Mouse (Mus musculus): ENCODE measurements around the gene Cfb. TPM values are rescaled to one million over a fixed set of nuclear protein-coding genes. Genes with fewer than 3 reads are reported as not detected.
A peak's percentile ranks its signal among the peaks of the same experiment; 100 is the strongest.
"Not testable (repeated sequence)": the region's sequence is repeated elsewhere in the genome, so short reads cannot be mapped to it uniquely, and the experiment has no call there.

Cfb gene
- 1,474 and 1,577 TPM in 2 replicates for total RNA-seq (2014; rRNA removed)
- 709 and 764 TPM in 2 replicates for polyA plus RNA-seq (2012; rRNA removed)

DNA sequence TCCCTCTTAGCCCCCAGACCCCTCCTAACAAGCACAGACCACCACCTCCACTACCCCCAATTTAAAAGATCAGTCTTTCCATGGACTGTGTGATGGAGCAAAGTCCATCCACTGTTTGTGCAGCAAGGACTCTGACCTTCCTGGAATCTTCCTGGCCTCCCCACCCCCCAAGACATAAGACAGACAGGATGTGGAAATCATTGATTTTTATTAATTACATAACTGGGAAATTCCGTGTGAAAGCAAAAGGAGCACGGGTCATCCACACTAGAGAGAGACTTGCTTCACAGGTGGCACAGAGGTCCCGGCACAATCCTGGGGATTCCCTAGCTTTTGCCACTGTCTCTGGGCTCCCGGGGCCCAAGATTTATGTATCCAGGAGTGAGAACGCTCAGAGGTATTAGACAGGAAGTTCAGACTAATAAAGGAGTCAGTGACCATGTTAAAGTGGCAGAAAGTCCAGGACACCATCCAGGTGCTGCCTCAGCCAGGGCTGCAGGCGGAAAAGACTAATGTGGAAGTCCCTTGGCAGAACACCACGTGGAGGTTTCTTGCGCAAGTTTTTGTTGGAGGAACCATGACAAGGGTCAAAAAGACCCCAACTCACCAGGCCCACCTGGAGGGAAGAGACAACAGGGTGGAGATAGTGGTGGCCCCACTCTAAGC is at the start of gene Cfb:
Gene Cfb (minus strand): TSS at position 103 of the 666 bp plus-strand sequence.
- no peak for TF ChIP-seq CTCF (IDR thresholded peaks at IDR 0.05; ENCODE audit: low read depth, low read length)
- no peak for TF ChIP-seq POLR2A (IDR thresholded peaks at IDR 0.05; ENCODE audit: extremely low read depth, insufficient read depth, low read length)
- Histone ChIP-seq H3K79me2 (ENCODE audit: control insufficient read depth, insufficient read depth, low read length) (peaks cover 4% of the 10 kb centered on the region; the same call in 1 of the 2 replicates), H3K4me3 (ENCODE audit: insufficient read depth, low read depth, low read length) (peak within 1 kb of the TSS; percentile 76), H3K27me3 (ENCODE audit: control insufficient read depth, insufficient read depth, low read length) (no peaks in the 10 kb centered on the region), H3K9ac (ENCODE audit: low read depth, low read length) (peak within 1 kb of the TSS; percentile 80), H3K36me3 (ENCODE audit: control insufficient read depth, insufficient read depth, low read length) (peaks cover 44% of the 10 kb centered on the region), H3K4me1 (ENCODE audit: control insufficient read depth, insufficient read depth, low read length) (peaks cover 41% of the 10 kb centered on the region), H3K27ac (replicated peaks; ENCODE audit: insufficient read depth, low read depth, low read length) (peak within 1 kb of the TSS; percentile 99)
- 8% methylated on average over 8 of the region's 8 CpGs for WGBS
- DNase-seq (ENCODE audit: extremely low read depth, low read depth, low spot score), result peak; percentile 97

DNA sequence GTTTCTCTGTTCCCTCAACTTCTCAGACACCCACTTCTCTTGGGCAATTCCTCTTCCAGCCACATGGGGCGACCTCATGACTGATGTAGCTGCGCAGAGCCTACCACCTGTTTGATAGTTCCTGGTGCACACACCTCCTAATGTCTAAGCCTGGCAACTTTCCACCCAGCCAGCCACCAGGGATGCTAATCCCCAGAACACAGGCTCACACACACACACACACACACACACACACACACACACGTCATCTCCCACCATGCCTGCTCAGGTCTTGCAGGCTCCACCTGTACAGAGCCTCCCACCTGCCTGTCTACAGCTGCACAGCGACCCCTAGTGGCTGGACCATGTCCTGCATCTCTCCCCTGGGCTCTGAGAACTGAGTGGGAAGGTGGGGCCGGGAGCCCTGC is 49.6 kb upstream of the Cfb start:
- Histone ChIP-seq H3K4me1 (ENCODE audit: control insufficient read depth, insufficient read depth, low read length) (no peaks in the 10 kb centered on the region), H3K9ac (ENCODE audit: low read depth, low read length) (no peak overlapping the region), H3K36me3 (ENCODE audit: control insufficient read depth, insufficient read depth, low read length) (peaks cover 19% of the 10 kb centered on the region; the same call in 1 of the 2 replicates), H3K4me3 (ENCODE audit: insufficient read depth, low read depth, low read length) (no peak overlapping the region), H3K27me3 (ENCODE audit: control insufficient read depth, insufficient read depth, low read length) (no peaks in the 10 kb centered on the region), H3K27ac (replicated peaks; ENCODE audit: insufficient read depth, low read depth, low read length) (no peak overlapping the region), H3K79me2 (ENCODE audit: control insufficient read depth, insufficient read depth, low read length) (no peaks in the 10 kb centered on the region)
- peak; percentile 50 for DNase-seq (ENCODE audit: extremely low read depth, low read depth, low spot score)
- TF ChIP-seq POLR2A (IDR thresholded peaks at IDR 0.05; ENCODE audit: extremely low read depth, insufficient read depth, low read length) (no peak), CTCF (IDR thresholded peaks at IDR 0.05; ENCODE audit: low read depth, low read length) (peak; percentile 97)
- WGBS, result 33% methylated on average over 5 of the region's 5 CpGs

DNA sequence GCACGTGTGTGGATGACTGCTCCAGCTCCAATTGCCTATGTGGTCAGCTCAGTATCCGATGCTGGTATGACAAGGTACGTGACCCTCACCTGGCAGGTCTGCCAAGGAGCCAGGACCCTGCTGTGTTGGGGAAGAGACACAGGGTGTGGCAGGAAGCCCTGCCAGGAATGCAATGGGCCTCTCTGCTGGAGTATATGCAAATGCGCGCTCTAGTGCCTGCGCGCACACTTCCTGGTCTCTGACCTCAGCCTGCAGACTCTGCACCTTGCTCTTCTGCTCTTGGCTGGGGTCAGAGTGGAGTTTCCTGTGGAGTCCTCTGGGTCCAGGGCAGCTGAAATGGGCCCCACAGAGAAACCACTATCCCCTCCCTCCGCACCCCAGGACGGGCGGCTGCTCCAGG is 48.7 kb upstream of the Cfb start:
- H3K79me2 ChIP-seq (ENCODE audit: control insufficient read depth, insufficient read depth, low read length), result no peaks in the 10 kb centered on the region
- no peak for TF ChIP-seq POLR2A (IDR thresholded peaks at IDR 0.05; ENCODE audit: extremely low read depth, insufficient read depth, low read length)
- TF ChIP-seq CTCF (IDR thresholded peaks at IDR 0.05; ENCODE audit: low read depth, low read length), result no peak
- peaks cover 24% of the 10 kb centered on the region; the same call in 1 of the 2 replicates for H3K36me3 ChIP-seq (ENCODE audit: control insufficient read depth, insufficient read depth, low read length)
- no peaks in the 10 kb centered on the region for H3K27me3 ChIP-seq (ENCODE audit: control insufficient read depth, insufficient read depth, low read length)
- peak; percentile 52 for DNase-seq (ENCODE audit: extremely low read depth, low read depth, low spot score)
- no peaks in the 10 kb centered on the region for H3K4me1 ChIP-seq (ENCODE audit: control insufficient read depth, insufficient read depth, low read length)
- H3K27ac ChIP-seq (replicated peaks; ENCODE audit: insufficient read depth, low read depth, low read length), result no peak overlapping the region
- 65% methylated on average over 10 of the region's 10 CpGs for WGBS
- no peak overlapping the region for H3K4me3 ChIP-seq (ENCODE audit: insufficient read depth, low read depth, low read length)
- H3K9ac ChIP-seq (ENCODE audit: low read depth, low read length), result no peak overlapping the region

DNA sequence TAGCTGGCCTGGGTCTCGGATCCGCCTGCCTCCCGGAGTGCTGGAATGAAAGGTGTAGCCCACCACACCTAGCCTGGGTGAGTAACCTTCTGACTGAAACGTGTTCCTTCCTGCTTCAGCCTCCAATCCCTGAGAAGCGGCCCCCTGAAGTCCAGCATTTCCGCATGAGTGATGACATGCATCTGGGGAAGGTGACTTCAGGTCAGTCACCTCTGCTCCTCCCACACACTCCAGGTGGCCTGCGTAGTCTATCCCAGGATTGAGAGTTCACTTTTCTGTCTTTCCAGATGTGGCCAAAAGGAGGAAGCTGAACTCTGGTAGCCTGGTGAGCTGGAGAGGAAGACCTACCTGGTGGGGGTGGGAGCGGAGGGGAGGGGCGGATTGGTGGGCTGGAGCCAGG is 40.6 kb upstream of the Cfb start:
- H3K27ac ChIP-seq (replicated peaks; ENCODE audit: insufficient read depth, low read depth, low read length), result no peak overlapping the region
- no peak for DNase-seq (ENCODE audit: extremely low read depth, low read depth, low spot score)
- H3K36me3 ChIP-seq (ENCODE audit: control insufficient read depth, insufficient read depth, low read length), result peaks cover 15% of the 10 kb centered on the region; the same call in 1 of the 2 replicates
- H3K27me3 ChIP-seq (ENCODE audit: control insufficient read depth, insufficient read depth, low read length), result no peaks in the 10 kb centered on the region
- no peak overlapping the region for H3K9ac ChIP-seq (ENCODE audit: low read depth, low read length)
- 0 out of 2 replicates have a peak, but pooled peaks cover under 1% of the 10 kb centered on the region for H3K4me1 ChIP-seq (ENCODE audit: control insufficient read depth, insufficient read depth, low read length)
- H3K79me2 ChIP-seq (ENCODE audit: control insufficient read depth, insufficient read depth, low read length), result peaks cover 10% of the 10 kb centered on the region; the same call in 1 of the 2 replicates
- H3K4me3 ChIP-seq (ENCODE audit: insufficient read depth, low read depth, low read length), result no peak overlapping the region
- TF ChIP-seq CTCF (IDR thresholded peaks at IDR 0.05; ENCODE audit: low read depth, low read length) (no peak), POLR2A (IDR thresholded peaks at IDR 0.05; ENCODE audit: extremely low read depth, insufficient read depth, low read length) (no peak)
- 87% methylated on average over 9 of the region's 9 CpGs for WGBS

DNA sequence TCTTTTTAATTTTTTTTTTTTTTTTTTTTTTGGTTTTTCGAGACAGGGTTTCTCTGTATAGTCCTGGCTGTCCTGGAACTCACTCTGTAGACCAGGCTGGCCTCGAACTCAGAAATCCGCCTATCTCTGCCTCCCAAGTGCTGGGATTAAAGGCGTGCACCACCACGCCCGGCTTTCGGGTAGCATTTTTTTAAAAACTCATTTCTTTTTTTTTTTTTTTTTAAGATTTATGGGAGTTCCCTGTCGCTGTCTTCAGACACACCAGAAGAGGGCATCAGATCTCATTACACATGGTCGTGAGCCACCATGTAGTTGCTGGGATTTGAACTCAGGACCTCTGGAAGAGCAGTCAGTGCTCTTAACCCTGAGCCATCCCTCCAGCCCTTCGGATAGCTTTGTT is 39.6 kb upstream of the Cfb start:
- H3K27me3 ChIP-seq (ENCODE audit: control insufficient read depth, insufficient read depth, low read length); H3K4me3 ChIP-seq (ENCODE audit: insufficient read depth, low read depth, low read length); H3K9ac ChIP-seq (ENCODE audit: low read depth, low read length); H3K79me2 ChIP-seq (ENCODE audit: control insufficient read depth, insufficient read depth, low read length); H3K4me1 ChIP-seq (ENCODE audit: control insufficient read depth, insufficient read depth, low read length); H3K27ac ChIP-seq (replicated peaks; ENCODE audit: insufficient read depth, low read depth, low read length); DNase-seq (ENCODE audit: extremely low read depth, low read depth, low spot score): not testable (repeated sequence)
- peaks cover 10% of the 10 kb centered on the region; the same call in 1 of the 2 replicates for H3K36me3 ChIP-seq (ENCODE audit: control insufficient read depth, insufficient read depth, low read length)
- WGBS, result 92% methylated on average over 9 of the region's 10 CpGs

DNA sequence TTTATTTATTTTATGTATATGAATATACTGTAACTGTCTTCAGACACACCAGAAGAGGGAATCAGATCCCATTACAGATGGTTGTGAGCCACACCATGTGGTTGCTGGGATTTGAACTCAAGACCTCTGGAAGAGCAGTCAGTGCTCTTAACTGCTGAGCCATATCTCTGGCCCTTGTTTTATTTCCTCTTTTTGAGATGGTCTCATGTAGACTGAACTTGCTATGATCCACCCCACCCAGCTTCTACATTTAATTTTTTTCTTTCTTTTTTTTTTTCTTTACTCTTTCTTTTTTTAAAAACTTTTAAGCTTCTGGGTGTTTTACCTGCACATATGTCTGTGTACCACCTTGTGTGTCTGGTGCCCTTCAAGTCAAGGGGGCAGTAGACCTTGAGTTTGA is 38.5 kb upstream of the Cfb start:
- H3K27me3 ChIP-seq (ENCODE audit: control insufficient read depth, insufficient read depth, low read length); H3K4me3 ChIP-seq (ENCODE audit: insufficient read depth, low read depth, low read length); H3K9ac ChIP-seq (ENCODE audit: low read depth, low read length); H3K27ac ChIP-seq (replicated peaks; ENCODE audit: insufficient read depth, low read depth, low read length); H3K36me3 ChIP-seq (ENCODE audit: control insufficient read depth, insufficient read depth, low read length); DNase-seq (ENCODE audit: extremely low read depth, low read depth, low spot score); H3K79me2 ChIP-seq (ENCODE audit: control insufficient read depth, insufficient read depth, low read length); H3K4me1 ChIP-seq (ENCODE audit: control insufficient read depth, insufficient read depth, low read length): not testable (repeated sequence)
